Mouse (Mus musculus): ENCODE results near the gene Zfc3h1.

The Zfc3h1 gene

GRCm38 (mm10) chr10:115385018-115386002, 551 bp downstream of the Zfc3h1 start:
- peak in 1 of 2 experiments; percentile 34 for DNase-seq (ENCODE audit: low spot score in 2 of 2)

GRCm38 (mm10) chr10:115387891-115388290, 3.1 kb downstream of the Zfc3h1 start:
- DNase-seq (ENCODE audit: low spot score in 2 of 2) = no peak

- DNase-seq (ENCODE audit: low spot score in 2 of 2) = no peak
Measured at GRCm38 (mm10) chr10:115391076-115391475, 6.3 kb downstream of the Zfc3h1 start.

- DNase-seq (ENCODE audit: low spot score in 2 of 2) = no peak
Measured at GRCm38 (mm10) chr10:115391896-115392295, 7.1 kb downstream of the Zfc3h1 start.

GRCm38 (mm10) chr10:115406393-115406792, 21.6 kb downstream of the Zfc3h1 start:
- DNase-seq (ENCODE audit: low spot score in 2 of 2) = peak in 1 of 2 experiments; percentile 58

- DNase-seq (ENCODE audit: low spot score in 2 of 2) = no peak
Measured at GRCm38 (mm10) chr10:115413496-115413895, 28.7 kb downstream of the Zfc3h1 start.

GRCm38 (mm10) chr10:115414056-115414455, 29.3 kb downstream of the Zfc3h1 start:
- DNase-seq (ENCODE audit: low spot score in 2 of 2) = no peak

GRCm38 (mm10) chr10:115421976-115422375, 37.2 kb downstream of the Zfc3h1 start:
- no peak for DNase-seq (ENCODE audit: low spot score in 2 of 2)

GRCm38 (mm10) chr10:115425351-115425750, 40.6 kb downstream of the Zfc3h1 start:
- DNase-seq (ENCODE audit: low spot score in 2 of 2) = no peak

- DNase-seq (ENCODE audit: low spot score in 2 of 2) = no peak
Measured at GRCm38 (mm10) chr10:115437286-115437685, 52.5 kb downstream of the Zfc3h1 start.

- no peak for DNase-seq (ENCODE audit: low spot score in 2 of 2)
Measured at GRCm38 (mm10) chr10:115448614-115449013, 63.9 kb downstream of the Zfc3h1 start.

GRCm38 (mm10) chr10:115457368-115458021, 72.7 kb downstream of the Zfc3h1 start:
- no peak for DNase-seq (ENCODE audit: low spot score in 2 of 2)

GRCm38 (mm10) chr10:115462646-115463045, 77.9 kb downstream of the Zfc3h1 start:
- no peak for DNase-seq (ENCODE audit: low spot score in 2 of 2)

GRCm38 (mm10) chr10:115465072-115465471, 80.3 kb downstream of the Zfc3h1 start:
- DNase-seq (ENCODE audit: low spot score in 2 of 2) = no peak

GRCm38 (mm10) chr10:115465778-115466177, 81.0 kb downstream of the Zfc3h1 start:
- DNase-seq (ENCODE audit: low spot score in 2 of 2) = no peak

GRCm38 (mm10) chr10:115467985-115468384, 83.2 kb downstream of the Zfc3h1 start:
- DNase-seq (ENCODE audit: low spot score in 2 of 2) = no peak

GRCm38 (mm10) chr10:115468632-115469031, 83.9 kb downstream of the Zfc3h1 start:
- DNase-seq (ENCODE audit: low spot score in 2 of 2) = no peak

GRCm38 (mm10) chr10:115469040-115469439, 84.3 kb downstream of the Zfc3h1 start:
- DNase-seq (ENCODE audit: low spot score in 2 of 2) = peak in 1 of 2 experiments; percentile 10

- DNase-seq (ENCODE audit: low spot score in 2 of 2) = no peak
Measured at GRCm38 (mm10) chr10:115470621-115471334, 86.0 kb downstream of the Zfc3h1 start.

GRCm38 (mm10) chr10:115473213-115473961, 88.6 kb downstream of the Zfc3h1 start:
- DNase-seq (ENCODE audit: low spot score in 2 of 2) = no peak

- DNase-seq (ENCODE audit: low spot score in 2 of 2) = no peak
Measured at GRCm38 (mm10) chr10:115475000-115475550, 90.3 kb downstream of the Zfc3h1 start.

All from left cerebral cortex, adult 9 months (tissue).